Mouse (Mus musculus): ENCODE data around the gene Cldn24. TPM values are rescaled to one million over a fixed set of nuclear protein-coding genes. Genes with fewer than 3 reads are reported as not detected.
A peak's percentile ranks its signal among the peaks of the same experiment; 100 is the strongest.

Cldn24 gene
- polyA plus RNA-seq, 1 experiment: not detected

- DNase-seq (ENCODE audit: low spot score): no peak
Measured at GRCm38 (mm10) chr8:47832616-47833015, 10.7 kb downstream of the Cldn24 start.

DNA sequence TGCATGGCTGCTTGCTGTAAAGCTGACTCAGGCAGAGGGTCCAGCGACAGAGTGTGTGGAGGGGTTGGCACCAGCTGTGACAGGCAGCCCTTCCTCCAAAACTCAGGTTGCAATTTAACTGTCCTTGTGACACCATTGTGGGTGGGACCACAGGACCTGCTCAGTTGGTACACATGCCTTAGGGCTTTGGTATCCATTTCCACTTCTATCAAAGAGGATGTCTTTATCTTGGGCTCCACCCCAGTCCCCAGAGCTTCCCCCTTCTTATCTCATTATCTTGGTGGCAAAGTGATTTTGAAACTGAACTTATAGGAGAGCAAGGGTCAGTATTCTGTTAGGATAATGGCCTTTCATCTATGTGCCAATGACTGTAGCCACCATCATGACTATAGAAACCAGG, 12.0 kb downstream of the Cldn24 start:
- no peak for DNase-seq (ENCODE audit: low spot score)

DNA sequence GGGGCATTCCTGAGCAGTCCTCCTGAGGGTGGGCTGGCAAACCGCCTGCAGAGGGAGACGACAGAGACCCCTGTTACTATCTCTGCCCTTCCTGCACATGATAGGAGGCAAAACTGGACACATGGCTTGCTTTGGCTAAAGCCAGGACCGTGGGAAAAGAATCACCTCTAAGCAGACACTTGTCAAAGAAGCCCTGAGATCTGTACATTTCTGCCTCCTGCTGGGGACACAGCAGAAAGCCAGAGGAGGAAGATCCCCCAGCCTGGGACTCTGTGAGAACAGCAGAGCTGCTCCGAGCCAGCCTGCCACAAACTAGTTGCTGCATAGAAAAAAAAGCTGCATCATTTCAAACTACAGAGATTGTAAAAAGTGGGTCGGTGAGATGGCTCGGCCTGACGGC, 21.1 kb downstream of the Cldn24 start:
- no peak for DNase-seq (ENCODE audit: low spot score)

DNA sequence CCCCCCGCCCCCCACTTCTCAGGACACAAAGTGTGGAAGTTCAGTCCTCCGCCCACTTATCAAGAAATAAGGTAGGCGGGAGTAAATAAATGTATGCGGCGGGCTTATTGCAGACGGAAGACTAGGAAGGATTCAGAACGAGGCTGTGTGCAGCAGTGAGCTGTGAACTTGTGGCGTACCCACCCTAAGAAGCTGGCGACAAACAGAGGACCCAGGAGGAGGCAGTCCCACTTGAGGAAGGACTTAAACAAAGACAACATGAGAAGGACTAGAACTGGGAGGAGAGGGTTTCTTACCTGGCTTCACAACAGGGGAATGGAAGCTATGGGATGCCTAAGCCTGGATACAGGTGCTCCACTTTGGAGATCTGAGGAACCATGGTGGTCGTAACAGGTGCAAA, 21.7 kb downstream of the Cldn24 start:
- no peak for DNase-seq (ENCODE audit: low spot score)

GRCm38 (mm10) chr8:47845956-47846355, 24.0 kb downstream of the Cldn24 start:
- no peak for DNase-seq (ENCODE audit: low spot score)

DNA sequence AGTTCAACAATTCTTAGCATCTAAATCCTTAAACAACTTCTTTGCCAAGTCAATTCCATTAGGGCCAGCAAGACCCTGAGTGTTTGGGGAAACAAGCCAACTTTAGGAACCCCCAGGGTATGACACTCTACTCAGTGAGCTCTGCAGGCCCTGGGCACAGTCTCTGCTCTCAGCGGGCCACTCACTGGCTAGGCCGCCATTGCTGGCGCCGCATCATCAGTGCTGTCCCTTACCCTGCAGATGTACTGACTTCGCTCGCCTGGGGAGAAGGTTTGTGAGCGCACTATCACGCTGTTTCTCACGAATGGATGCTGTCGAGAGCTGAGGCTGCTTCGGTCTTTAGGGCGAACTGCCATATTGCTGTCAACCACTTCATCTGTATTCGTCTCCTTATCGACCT, 25.2 kb downstream of the Cldn24 start:
- DNase-seq (ENCODE audit: low spot score): no peak

- DNase-seq (ENCODE audit: low spot score): no peak
Measured at GRCm38 (mm10) chr8:47847931-47848330, 26.0 kb downstream of the Cldn24 start.

DNA sequence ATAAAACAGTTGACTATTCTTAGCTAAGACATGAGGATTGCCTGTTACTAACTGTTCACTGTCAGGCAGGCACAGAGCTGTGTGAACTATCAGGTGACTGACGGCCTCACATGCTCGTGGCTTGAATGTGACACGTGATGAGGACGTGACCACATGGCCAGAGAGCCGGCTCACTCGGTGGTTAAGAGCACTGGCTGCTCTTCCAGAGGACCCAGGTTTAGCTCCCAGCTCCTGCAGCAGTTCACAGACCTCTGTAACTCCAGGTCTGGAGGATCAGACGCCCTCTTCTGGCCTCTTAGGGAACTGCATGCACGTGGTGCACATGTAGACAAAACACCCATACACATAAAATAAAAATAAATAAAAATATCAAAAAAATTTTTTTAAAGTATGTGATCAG, 27.9 kb downstream of the Cldn24 start:
- DNase-seq (ENCODE audit: low spot score): no peak

GRCm38 (mm10) chr8:47851824-47852502, 30.0 kb downstream of the Cldn24 start:
- DNase-seq (ENCODE audit: low spot score): no peak

GRCm38 (mm10) chr8:47852737-47853136, 30.8 kb downstream of the Cldn24 start:
- DNase-seq (ENCODE audit: low spot score): no peak

DNA sequence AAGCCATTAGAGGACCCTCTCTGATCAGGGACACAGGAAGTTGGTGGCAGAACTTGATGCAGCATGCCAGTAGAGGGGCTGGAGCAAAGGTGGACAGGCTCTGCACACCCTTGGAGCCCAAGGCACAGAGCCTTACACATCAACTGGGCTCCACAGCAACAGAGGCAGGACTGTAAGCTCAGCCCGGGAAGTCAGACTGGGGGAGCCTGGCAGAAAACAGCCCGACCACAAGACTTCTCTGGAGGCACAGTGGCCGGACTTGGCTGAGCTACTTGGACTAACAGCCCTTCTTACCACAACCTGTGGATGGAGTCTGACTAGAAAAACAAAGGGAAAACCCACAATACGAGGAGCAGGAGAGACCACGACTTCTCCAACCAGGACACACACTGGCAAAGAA, 31.4 kb downstream of the Cldn24 start:
- DNase-seq (ENCODE audit: low spot score): no peak

DNA sequence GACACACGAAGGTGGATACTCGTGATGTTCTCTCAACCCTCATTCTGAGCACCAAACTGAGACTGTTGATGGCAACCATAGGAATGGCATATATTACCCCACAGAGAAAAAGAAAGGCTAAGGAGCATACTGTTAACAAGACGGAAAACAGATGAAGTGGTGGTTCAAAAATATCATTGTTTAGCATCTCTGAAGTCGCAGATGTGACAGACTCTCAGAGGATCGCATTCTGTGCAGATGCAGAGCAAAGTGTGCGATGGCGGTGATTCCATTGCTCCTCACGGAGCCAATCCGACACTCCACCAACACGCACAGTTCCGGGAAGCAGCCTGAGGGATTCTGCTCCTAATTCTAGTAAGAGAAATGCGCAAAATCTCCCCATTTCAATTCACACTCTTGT, 37.3 kb downstream of the Cldn24 start:
- DNase-seq (ENCODE audit: low spot score): no peak

DNA sequence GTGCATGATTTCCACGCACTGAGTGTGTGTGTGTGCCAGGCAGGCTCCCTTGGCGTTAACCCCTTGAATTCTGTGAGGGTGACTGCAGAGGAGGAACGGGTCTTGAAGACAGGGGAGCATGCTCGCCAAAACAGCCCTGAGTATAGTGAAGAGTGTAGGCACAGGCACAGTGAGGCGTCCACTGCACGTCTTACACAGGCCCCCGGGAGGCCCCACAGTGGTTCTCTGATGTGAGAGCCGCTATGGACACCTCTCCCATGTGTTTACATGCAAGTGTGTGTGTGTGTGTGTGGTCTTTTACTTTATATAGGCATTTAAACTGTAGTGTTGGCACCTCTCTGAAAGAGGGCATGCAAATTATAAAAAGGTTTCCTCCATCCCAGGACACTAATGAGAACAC, 44.6 kb downstream of the Cldn24 start:
- no peak for DNase-seq (ENCODE audit: low spot score)

- peak; percentile 71 for DNase-seq (ENCODE audit: low spot score)
Measured at GRCm38 (mm10) chr8:47867067-47867466, 45.1 kb downstream of the Cldn24 start.

Other genes with a start within 250 kb of the Cldn24 start
- gene Ing2, start 146.6 kb upstream of the Cldn24 start, polyA plus RNA-seq (2012; rRNA removed): 25.1 and 29.0 TPM in 2 replicates
- gene Cdkn2aip, start 108.2 kb upstream of the Cldn24 start, polyA plus RNA-seq (2012; rRNA removed): 11.3 and 14.2 TPM in 2 replicates
- gene Cldn22, start 2.3 kb downstream of the Cldn24 start, polyA plus RNA-seq (2012; rRNA removed): 1.6 and 2.0 TPM in 2 replicates
- 6.1 and 7.6 TPM in 2 replicates for gene Wwc2, start 168.8 kb downstream of the Cldn24 start, polyA plus RNA-seq (2012; rRNA removed)